Mouse (Mus musculus): Measurements from ENCODE around the gene Lipn. TPM values are rescaled to one million over a fixed set of nuclear protein-coding genes. Genes with fewer than 3 reads are reported as not detected.

The Lipn gene
- polyA plus RNA-seq, 1 experiment from 2014 or later, result not detected

DNA sequence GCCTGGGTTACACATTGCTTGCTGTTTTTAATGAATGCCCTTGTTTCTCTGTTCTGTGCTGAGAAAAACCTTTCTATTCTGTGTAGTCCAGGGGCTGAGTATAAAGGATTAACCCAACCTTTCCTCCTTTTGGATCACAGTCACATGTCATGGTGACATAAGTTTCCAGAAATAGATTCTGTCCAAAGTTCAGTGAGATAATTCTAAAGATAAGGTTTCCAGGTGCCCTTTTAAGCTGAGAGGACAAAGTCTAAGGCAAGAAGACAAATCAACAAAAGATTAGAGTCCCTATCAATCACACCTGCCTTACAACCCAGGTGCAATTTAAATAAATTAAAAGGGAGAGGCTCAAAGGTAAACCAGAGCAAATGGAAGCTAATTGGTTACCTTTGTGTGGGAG lies 7.1 kb downstream of the Lipn start:
- Histone ChIP-seq H3K9ac (ENCODE audit: low read depth, low read length) (no peak overlapping the region), H3K27ac (ENCODE audit: low read depth, low read length) (no peak overlapping the region), H3K4me3 (ENCODE audit: low read length) (no peak overlapping the region), H3K36me3 (ENCODE audit: control insufficient read depth, insufficient read depth, low read length) (no peaks in the 10 kb centered on the region), H3K4me2 (replicated peaks; ENCODE audit: low read depth, low read length) (no peak overlapping the region), H3K9me3 (ENCODE audit: control insufficient read depth, low read length) (no peaks in the 10 kb centered on the region), H3K27me3 (ENCODE audit: control insufficient read depth, insufficient read depth, low read length) (no peaks in the 10 kb centered on the region), H3K4me1 (ENCODE audit: control insufficient read depth, insufficient read depth, low read length) (no peaks in the 10 kb centered on the region)
- ATAC-seq (ENCODE audit: low FRiP score, low TSS enrichment), result no peak

GRCm38 (mm10) chr19:34078130-34078529 lies 11.0 kb downstream of the Lipn start:
- no peaks in the 10 kb centered on the region for H3K27me3 ChIP-seq (ENCODE audit: control insufficient read depth, insufficient read depth, low read length)
- H3K36me3 ChIP-seq (ENCODE audit: control insufficient read depth, insufficient read depth, low read length), result no peaks in the 10 kb centered on the region
- no peaks in the 10 kb centered on the region for H3K4me1 ChIP-seq (ENCODE audit: control insufficient read depth, insufficient read depth, low read length)
- no peak for ATAC-seq (ENCODE audit: low FRiP score, low TSS enrichment)
- no peak overlapping the region for H3K4me2 ChIP-seq (replicated peaks; ENCODE audit: low read depth, low read length)
- no peaks in the 10 kb centered on the region for H3K9me3 ChIP-seq (ENCODE audit: control insufficient read depth, low read length)
- H3K9ac ChIP-seq (ENCODE audit: low read depth, low read length), result no peak overlapping the region
- no peak overlapping the region for H3K4me3 ChIP-seq (ENCODE audit: low read length)
- WGBS, result 67% methylated on average over 2 of the region's 2 CpGs
- no peak overlapping the region for H3K27ac ChIP-seq (ENCODE audit: low read depth, low read length)

DNA sequence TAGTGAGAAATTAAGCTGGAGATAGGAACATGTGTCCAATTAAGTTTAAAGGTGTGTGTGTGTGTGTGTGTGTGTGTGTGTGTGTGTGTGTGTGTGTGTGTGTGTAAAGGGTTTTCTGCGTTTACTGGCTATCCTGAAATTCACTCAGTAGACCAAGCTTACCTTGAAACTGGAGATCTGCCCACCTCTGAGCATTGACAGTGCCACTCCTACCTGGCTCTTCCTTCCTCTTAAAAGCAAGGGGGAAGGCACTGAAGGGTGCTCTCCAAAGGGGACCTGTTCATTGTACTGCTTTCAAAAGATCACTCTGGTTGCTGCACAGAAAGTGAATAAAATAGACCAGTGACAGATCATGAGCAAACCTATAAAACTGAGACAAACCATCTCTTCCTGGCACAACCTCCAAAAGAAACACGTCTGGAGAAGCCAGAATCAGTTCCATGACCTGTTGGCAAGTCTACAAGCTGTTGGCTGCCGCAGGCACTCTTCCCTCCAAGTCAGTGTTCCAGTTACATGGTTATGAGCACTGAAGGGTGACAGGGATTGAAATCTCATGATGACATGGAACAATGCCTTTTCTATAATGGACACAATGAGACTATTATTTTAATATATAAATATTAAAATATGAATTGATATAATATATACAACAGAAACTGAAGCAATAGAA lies 22.0 kb downstream of the Lipn start:
- H3K4me3 ChIP-seq (ENCODE audit: low read length), result no peak overlapping the region
- no peak overlapping the region for H3K27ac ChIP-seq (ENCODE audit: low read depth, low read length)
- H3K9ac ChIP-seq (ENCODE audit: low read depth, low read length), result no peak overlapping the region
- H3K27me3 ChIP-seq (ENCODE audit: control insufficient read depth, insufficient read depth, low read length), result no peaks in the 10 kb centered on the region
- no peaks in the 10 kb centered on the region for H3K36me3 ChIP-seq (ENCODE audit: control insufficient read depth, insufficient read depth, low read length)
- ATAC-seq (ENCODE audit: low FRiP score, low TSS enrichment), result no peak
- 80% methylated on average over 3 of the region's 3 CpGs for whole genome bisulfite sequencing
- H3K4me2 ChIP-seq (replicated peaks; ENCODE audit: low read depth, low read length), result no peak overlapping the region
- H3K4me1 ChIP-seq (ENCODE audit: control insufficient read depth, insufficient read depth, low read length), result no peaks in the 10 kb centered on the region
- no peaks in the 10 kb centered on the region for H3K9me3 ChIP-seq (ENCODE audit: control insufficient read depth, low read length)

GRCm38 (mm10) chr19:34095381-34095780 lies 28.2 kb downstream of the Lipn start:
- H3K9me3 ChIP-seq (ENCODE audit: control insufficient read depth, low read length), result no peaks in the 10 kb centered on the region
- no peaks in the 10 kb centered on the region for H3K36me3 ChIP-seq (ENCODE audit: control insufficient read depth, insufficient read depth, low read length)
- H3K9ac ChIP-seq (ENCODE audit: low read depth, low read length), result no peak overlapping the region
- 85% methylated on average over 5 of the region's 5 CpGs for WGBS
- ATAC-seq (ENCODE audit: low FRiP score, low TSS enrichment), result no peak
- H3K4me3 ChIP-seq (ENCODE audit: low read length), result no peak overlapping the region
- H3K4me2 ChIP-seq (replicated peaks; ENCODE audit: low read depth, low read length), result no peak overlapping the region
- H3K27ac ChIP-seq (ENCODE audit: low read depth, low read length), result no peak overlapping the region
- H3K4me1 ChIP-seq (ENCODE audit: control insufficient read depth, insufficient read depth, low read length), result no peaks in the 10 kb centered on the region
- no peaks in the 10 kb centered on the region for H3K27me3 ChIP-seq (ENCODE audit: control insufficient read depth, insufficient read depth, low read length)

DNA sequence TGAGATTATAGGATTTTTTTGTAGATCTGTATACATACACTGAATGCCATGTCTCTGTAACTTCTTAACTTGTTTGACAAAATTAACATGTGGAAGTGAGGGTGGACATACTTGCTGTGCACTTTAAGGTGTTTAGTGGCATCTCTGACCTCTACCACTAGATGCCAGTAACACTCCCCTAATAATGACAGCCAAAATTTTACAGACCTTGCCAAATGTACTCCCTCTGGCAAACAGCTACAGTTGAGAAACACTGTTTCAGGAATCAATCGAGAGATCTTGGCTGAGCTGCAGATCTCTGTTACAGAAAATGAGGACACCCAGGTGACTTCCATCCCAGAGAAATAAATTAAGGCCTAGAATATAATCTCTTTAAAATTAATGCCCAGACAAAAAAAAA lies 29.1 kb downstream of the Lipn start:
- Histone ChIP-seq H3K27me3 (ENCODE audit: control insufficient read depth, insufficient read depth, low read length) (no peaks in the 10 kb centered on the region), H3K27ac (ENCODE audit: low read depth, low read length) (no peak overlapping the region), H3K4me2 (replicated peaks; ENCODE audit: low read depth, low read length) (no peak overlapping the region), H3K4me1 (ENCODE audit: control insufficient read depth, insufficient read depth, low read length) (no peaks in the 10 kb centered on the region), H3K9ac (ENCODE audit: low read depth, low read length) (no peak overlapping the region), H3K36me3 (ENCODE audit: control insufficient read depth, insufficient read depth, low read length) (no peaks in the 10 kb centered on the region), H3K4me3 (ENCODE audit: low read length) (no peak overlapping the region), H3K9me3 (ENCODE audit: control insufficient read depth, low read length) (no peaks in the 10 kb centered on the region)
- 89% methylated on average over 1 of the region's 1 CpGs for WGBS
- ATAC-seq (ENCODE audit: low FRiP score, low TSS enrichment), result no peak

- no peaks in the 10 kb centered on the region for H3K36me3 ChIP-seq (ENCODE audit: control insufficient read depth, insufficient read depth, low read length)
- no peak within 1 kb of the TSS for H3K4me2 ChIP-seq (replicated peaks; ENCODE audit: low read depth, low read length)
- no peaks in the 10 kb centered on the region for H3K4me1 ChIP-seq (ENCODE audit: control insufficient read depth, insufficient read depth, low read length)
- 77% methylated on average over 4 of the region's 4 CpGs for WGBS
- H3K27ac ChIP-seq (ENCODE audit: low read depth, low read length), result no peak within 1 kb of the TSS
- ATAC-seq (ENCODE audit: low FRiP score, low TSS enrichment), result no peak
- no peaks in the 10 kb centered on the region for H3K27me3 ChIP-seq (ENCODE audit: control insufficient read depth, insufficient read depth, low read length)
- H3K4me3 ChIP-seq (ENCODE audit: low read length), result no peak within 1 kb of the TSS
- no peaks in the 10 kb centered on the region for H3K9me3 ChIP-seq (ENCODE audit: control insufficient read depth, low read length)
- H3K9ac ChIP-seq (ENCODE audit: low read depth, low read length), result no peak within 1 kb of the TSS
Observed at GRCm38 (mm10) chr19:34100633-34101032, 33.5 kb downstream of the Lipn start, which contains the start of gene Lipm. TSS of gene Lipm (plus strand) at chr19:34100933.

GRCm38 (mm10) chr19:34101888-34102287 lies 34.7 kb downstream of the Lipn start:
- 85% methylated on average over 7 of the region's 7 CpGs for WGBS
- Histone ChIP-seq H3K4me2 (replicated peaks; ENCODE audit: low read depth, low read length) (no peak overlapping the region), H3K4me1 (ENCODE audit: control insufficient read depth, insufficient read depth, low read length) (no peaks in the 10 kb centered on the region), H3K4me3 (ENCODE audit: low read length) (no peak overlapping the region), H3K9ac (ENCODE audit: low read depth, low read length) (no peak overlapping the region), H3K27me3 (ENCODE audit: control insufficient read depth, insufficient read depth, low read length) (no peaks in the 10 kb centered on the region), H3K9me3 (ENCODE audit: control insufficient read depth, low read length) (no peaks in the 10 kb centered on the region), H3K36me3 (ENCODE audit: control insufficient read depth, insufficient read depth, low read length) (no peaks in the 10 kb centered on the region), H3K27ac (ENCODE audit: low read depth, low read length) (no peak overlapping the region)
- ATAC-seq (ENCODE audit: low FRiP score, low TSS enrichment), result no peak

DNA sequence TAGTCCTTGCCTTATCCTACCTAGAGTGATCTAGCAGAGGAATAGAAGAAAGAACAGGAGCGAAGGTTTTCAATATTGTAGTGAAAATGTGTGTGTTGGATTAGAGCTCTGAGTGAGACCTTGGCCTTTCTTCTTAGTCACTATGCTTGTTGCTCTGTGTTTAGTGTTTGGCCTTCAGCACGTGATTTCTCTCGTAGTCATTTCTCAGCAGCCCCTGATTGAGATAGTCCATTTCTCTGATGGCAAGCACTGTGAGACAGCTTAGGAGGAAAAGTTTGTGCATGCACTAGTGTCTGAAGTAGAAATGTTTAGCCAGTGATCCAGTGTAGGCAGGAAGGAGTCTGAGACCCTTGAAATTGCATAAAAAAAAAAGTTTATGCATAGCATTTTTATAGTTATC lies 37.7 kb downstream of the Lipn start:
- Histone ChIP-seq H3K9ac (ENCODE audit: low read depth, low read length) (no peak overlapping the region), H3K9me3 (ENCODE audit: control insufficient read depth, low read length) (no peaks in the 10 kb centered on the region), H3K4me2 (replicated peaks; ENCODE audit: low read depth, low read length) (no peak overlapping the region), H3K36me3 (ENCODE audit: control insufficient read depth, insufficient read depth, low read length) (no peaks in the 10 kb centered on the region), H3K4me1 (ENCODE audit: control insufficient read depth, insufficient read depth, low read length) (no peaks in the 10 kb centered on the region), H3K27me3 (ENCODE audit: control insufficient read depth, insufficient read depth, low read length) (no peaks in the 10 kb centered on the region), H3K27ac (ENCODE audit: low read depth, low read length) (no peak overlapping the region), H3K4me3 (ENCODE audit: low read length) (no peak overlapping the region)
- WGBS, result 84% methylated on average over 3 of the region's 3 CpGs
- no peak for ATAC-seq (ENCODE audit: low FRiP score, low TSS enrichment)

DNA sequence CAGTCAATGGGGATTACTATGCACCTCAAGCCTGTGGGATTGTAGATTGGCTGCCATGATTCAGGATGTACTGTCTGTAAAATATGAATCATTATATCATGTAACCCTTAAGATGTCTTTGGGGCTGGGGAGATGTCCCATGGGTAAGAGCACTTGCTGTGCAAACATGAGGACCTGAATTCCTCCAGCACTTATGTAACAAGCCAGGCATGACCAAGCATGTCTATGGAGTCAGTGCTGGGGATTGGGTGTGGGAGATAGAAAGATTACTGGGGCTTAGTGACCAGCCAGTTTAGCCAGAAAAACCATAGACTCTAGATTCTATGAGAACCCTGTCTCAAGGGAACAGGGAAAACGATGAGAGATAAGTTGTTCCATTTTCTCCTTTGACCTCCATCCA lies 51.9 kb downstream of the Lipn start:
- Histone ChIP-seq H3K9me3 (ENCODE audit: control insufficient read depth, low read length) (no peaks in the 10 kb centered on the region), H3K4me2 (replicated peaks; ENCODE audit: low read depth, low read length) (no peak overlapping the region), H3K4me3 (ENCODE audit: low read length) (no peak overlapping the region), H3K27ac (ENCODE audit: low read depth, low read length) (no peak overlapping the region), H3K9ac (ENCODE audit: low read depth, low read length) (no peak overlapping the region), H3K4me1 (ENCODE audit: control insufficient read depth, insufficient read depth, low read length) (0 out of 2 replicates have a peak, but pooled peaks cover 2% of the 10 kb centered on the region), H3K36me3 (ENCODE audit: control insufficient read depth, insufficient read depth, low read length) (no peaks in the 10 kb centered on the region), H3K27me3 (ENCODE audit: control insufficient read depth, insufficient read depth, low read length) (no peaks in the 10 kb centered on the region)
- peak; percentile 32; the same call in 1 of the 2 replicates for ATAC-seq (ENCODE audit: low FRiP score, low TSS enrichment)
- WGBS, result 87% methylated on average over 1 of the region's 1 CpGs

All from kidney, embryonic 14.5 days (tissue).